Mouse (Mus musculus) embryonic facial prominence, embryonic 15.5 days (tissue): ENCODE measurements at regions not wholly inside any gene's neighbourhood (a gene's known extent, or its start where the extent isn't known, plus 50 kb on each side); places are given as distances from the start of the nearest gene placed in this dataset.

Experiments used
- ATAC-seq: fragments of 200-750 bp; cut with Nextera tagmentation; 2 replicates; pipeline ENCODE4 v1.8.0; 2017; ENCODE audit warnings: low read depth, moderate TSS enrichment; ENCODE audit not compliant: insufficient number of reproducible peaks, low FRiP score, low TSS enrichment
- H3K27ac ChIP-seq: fragments of 300-500 bp; sonication (generic); replicated peaks from 2 replicates; pipeline ENCODE4 v1.5.1; 2015; ENCODE audit warnings: mild to moderate bottlenecking, inconsistent platforms
- H3K27me3 ChIP-seq: fragments of 300-500 bp; sonication (generic); 2 replicates; pipeline ENCODE4 v1.6.1; 2015; ENCODE audit warnings: inconsistent platforms
- H3K36me3 ChIP-seq: fragments of 300-500 bp; sonication (generic); 2 replicates; pipeline ENCODE4 v1.6.1; 2015; ENCODE audit warnings: mild to moderate bottlenecking, inconsistent platforms
- H3K4me1 ChIP-seq: fragments of 300-500 bp; sonication (generic); 2 replicates; pipeline ENCODE4 v1.6.1; 2015; ENCODE audit warnings: inconsistent platforms
- H3K4me2 ChIP-seq: fragments of 300-500 bp; sonication (generic); replicated peaks from 2 replicates; pipeline ENCODE4 v1.6.1; 2015; ENCODE audit warnings: mild to moderate bottlenecking, inconsistent platforms
- H3K4me3 ChIP-seq: fragments of 300-500 bp; sonication (generic); replicated peaks from 2 replicates; pipeline ENCODE4 v1.5.1; 2015; ENCODE audit warnings: mild to moderate bottlenecking, inconsistent platforms
- H3K9ac ChIP-seq: fragments of 300-500 bp; sonication (generic); 2 replicates; pipeline ENCODE4 v1.6.1; 2015; ENCODE audit warnings: inconsistent platforms
- H3K9me3 ChIP-seq: fragments of 300-500 bp; sonication (generic); replicated peaks from 2 replicates; pipeline ENCODE4 v1.6.1; 2016; ENCODE audit warnings: inconsistent platforms
- WGBS: fragments of 180-500 bp; shearing (Covaris S2); methylation state at CpG from one replicate; pipeline ENCODE4 v1.1.7; 2015; 5-methylcytosine and 5-hydroxymethylcytosine counted together

DNA sequence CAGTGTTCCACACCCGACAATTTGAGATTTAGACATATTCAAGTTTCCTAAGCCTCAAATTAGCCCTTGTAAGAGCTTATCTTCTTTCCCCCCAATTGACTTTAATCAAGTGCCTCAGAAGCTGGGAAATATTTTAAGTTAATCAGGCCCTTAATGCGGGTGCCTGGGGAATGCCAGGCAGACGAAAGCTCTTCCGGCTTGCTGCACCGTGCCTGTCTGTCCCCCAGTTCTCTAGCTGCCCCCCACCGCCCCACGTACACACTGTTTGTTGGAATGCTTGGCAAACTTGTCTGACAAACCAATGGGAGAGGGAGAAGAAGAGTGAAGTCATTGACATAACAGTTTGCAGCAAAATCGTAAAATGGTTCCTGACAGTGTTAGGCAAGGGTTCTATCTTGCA is 226.9 kb upstream of the Cdh5 start:
- Histone ChIP-seq H3K4me1 (peaks cover 9% of the 10 kb centered on the region), H3K4me3 (no peak overlapping the region), H3K4me2 (no peak overlapping the region), H3K9me3 (no peaks in the 10 kb centered on the region), H3K27ac (0 out of 2 replicates have a peak overlapping the region, but pooled peaks have one; percentile 6), H3K27me3 (0 out of 2 replicates have a peak, but pooled peaks cover 2% of the 10 kb centered on the region), H3K9ac (no peak overlapping the region), H3K36me3 (no peaks in the 10 kb centered on the region)
- ATAC-seq: 0 out of 2 replicates have a peak, but pooled peaks have one; percentile 31
- WGBS: 35% methylated on average over 8 of the region's 8 CpGs

DNA sequence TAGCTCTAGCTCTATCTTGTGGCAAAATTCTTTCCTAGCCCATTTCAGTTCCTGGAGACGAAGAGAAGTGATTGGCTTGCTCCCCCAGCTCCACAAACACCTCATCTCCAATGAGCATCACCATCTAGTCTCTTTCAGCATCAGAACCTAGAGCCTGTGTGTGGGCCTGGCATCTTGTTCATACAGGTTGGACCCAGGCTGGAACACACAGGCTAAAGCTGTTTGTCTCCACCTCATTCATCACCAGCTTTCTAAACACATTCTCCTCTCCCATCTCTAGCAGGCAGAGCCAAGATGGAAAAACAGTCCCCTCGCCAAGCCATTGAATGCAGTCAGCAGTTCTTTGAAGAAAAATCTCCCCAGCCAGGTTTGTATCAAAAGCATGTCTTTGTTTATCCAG is 221.9 kb upstream of the Cdh5 start:
- 0 out of 2 replicates have a peak, but pooled peaks cover 2% of the 10 kb centered on the region for H3K27me3 ChIP-seq
- no peak overlapping the region for H3K27ac ChIP-seq
- no peaks in the 10 kb centered on the region for H3K36me3 ChIP-seq
- H3K4me1 ChIP-seq: peaks cover 15% of the 10 kb centered on the region
- WGBS: 75% methylated on average over 2 of the region's 2 CpGs
- H3K9me3 ChIP-seq: no peaks in the 10 kb centered on the region
- no peak for ATAC-seq
- no peak overlapping the region for H3K9ac ChIP-seq
- no peak overlapping the region for H3K4me3 ChIP-seq
- no peak overlapping the region for H3K4me2 ChIP-seq

DNA sequence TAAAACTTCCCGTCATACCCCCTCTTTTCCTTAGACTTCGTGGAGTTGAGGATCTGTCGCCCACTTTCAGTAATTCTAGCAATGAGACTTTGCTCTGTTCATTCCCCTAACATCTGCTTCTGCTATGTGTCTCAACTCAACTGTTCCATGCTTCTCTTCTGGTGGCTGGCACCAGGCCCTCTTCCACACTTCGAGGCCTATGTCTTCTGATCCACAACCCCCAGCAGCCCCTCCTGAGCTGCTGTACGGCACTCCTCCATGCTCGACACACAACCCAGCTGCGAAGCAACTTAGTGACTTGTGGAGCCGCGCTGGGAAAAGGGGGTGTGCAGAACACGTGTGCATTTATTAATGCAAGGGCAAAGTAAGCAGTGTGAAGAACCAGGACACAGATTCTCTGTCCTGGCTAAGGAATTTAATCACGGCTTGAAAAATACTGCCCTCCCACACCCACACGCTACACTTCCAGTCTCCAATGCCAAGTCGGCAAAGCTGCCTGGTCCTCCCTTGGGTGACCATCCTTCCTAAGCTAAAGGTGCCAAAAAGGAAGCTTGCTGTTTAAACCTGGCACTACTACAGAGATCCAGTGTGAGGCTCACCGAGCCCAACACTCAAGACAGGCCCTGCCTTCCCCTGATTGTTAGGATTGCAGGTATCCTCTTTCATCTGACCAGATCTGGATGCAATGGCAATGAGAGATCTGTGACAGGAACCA is 220.8 kb upstream of the Cdh5 start:
- H3K4me1 ChIP-seq: peaks cover 15% of the 10 kb centered on the region
- H3K27ac ChIP-seq: peak overlapping the region; percentile 52
- WGBS: 59% methylated on average over 14 of the region's 14 CpGs

DNA sequence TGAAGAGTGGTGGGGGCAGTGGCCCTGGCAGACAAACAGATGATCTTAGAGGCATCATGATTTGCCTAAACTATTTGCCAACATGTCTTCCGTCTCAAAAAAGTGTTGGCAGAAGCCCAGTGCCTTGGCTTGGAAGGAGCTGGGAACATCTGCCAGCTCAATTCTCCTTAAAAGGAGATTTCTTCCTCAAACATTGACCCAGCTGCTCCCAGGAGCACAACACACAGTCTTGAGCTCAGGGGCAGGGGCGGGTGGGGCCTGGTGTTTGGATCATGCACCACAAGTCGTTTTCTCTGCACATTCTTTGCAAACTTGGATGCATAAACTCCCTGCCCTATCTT is 220.3 kb upstream of the Cdh5 start:
- H3K9ac ChIP-seq: no peak overlapping the region
- ATAC-seq: 0 out of 2 replicates have a peak, but pooled peaks have one; percentile 32
- no peaks in the 10 kb centered on the region for H3K36me3 ChIP-seq
- H3K4me2 ChIP-seq: no peak overlapping the region
- H3K27ac ChIP-seq: 0 out of 2 replicates have a peak overlapping the region, but pooled peaks have one; percentile 52
- H3K27me3 ChIP-seq: no peaks in the 10 kb centered on the region
- peaks cover 15% of the 10 kb centered on the region for H3K4me1 ChIP-seq
- H3K9me3 ChIP-seq: no peaks in the 10 kb centered on the region
- WGBS: 34% methylated on average over 3 of the region's 3 CpGs
- no peak overlapping the region for H3K4me3 ChIP-seq

More for the DNA sequence above, 220.8 kb upstream of the Cdh5 start:
- Histone ChIP-seq H3K36me3 (no peaks in the 10 kb centered on the region), H3K9me3 (no peaks in the 10 kb centered on the region), H3K4me2 (no peak overlapping the region), H3K9ac (no peak overlapping the region), H3K27me3 (no peaks in the 10 kb centered on the region), H3K4me3 (no peak overlapping the region)
- peak; percentile 61; the same call in 1 of the 2 replicates for ATAC-seq

DNA sequence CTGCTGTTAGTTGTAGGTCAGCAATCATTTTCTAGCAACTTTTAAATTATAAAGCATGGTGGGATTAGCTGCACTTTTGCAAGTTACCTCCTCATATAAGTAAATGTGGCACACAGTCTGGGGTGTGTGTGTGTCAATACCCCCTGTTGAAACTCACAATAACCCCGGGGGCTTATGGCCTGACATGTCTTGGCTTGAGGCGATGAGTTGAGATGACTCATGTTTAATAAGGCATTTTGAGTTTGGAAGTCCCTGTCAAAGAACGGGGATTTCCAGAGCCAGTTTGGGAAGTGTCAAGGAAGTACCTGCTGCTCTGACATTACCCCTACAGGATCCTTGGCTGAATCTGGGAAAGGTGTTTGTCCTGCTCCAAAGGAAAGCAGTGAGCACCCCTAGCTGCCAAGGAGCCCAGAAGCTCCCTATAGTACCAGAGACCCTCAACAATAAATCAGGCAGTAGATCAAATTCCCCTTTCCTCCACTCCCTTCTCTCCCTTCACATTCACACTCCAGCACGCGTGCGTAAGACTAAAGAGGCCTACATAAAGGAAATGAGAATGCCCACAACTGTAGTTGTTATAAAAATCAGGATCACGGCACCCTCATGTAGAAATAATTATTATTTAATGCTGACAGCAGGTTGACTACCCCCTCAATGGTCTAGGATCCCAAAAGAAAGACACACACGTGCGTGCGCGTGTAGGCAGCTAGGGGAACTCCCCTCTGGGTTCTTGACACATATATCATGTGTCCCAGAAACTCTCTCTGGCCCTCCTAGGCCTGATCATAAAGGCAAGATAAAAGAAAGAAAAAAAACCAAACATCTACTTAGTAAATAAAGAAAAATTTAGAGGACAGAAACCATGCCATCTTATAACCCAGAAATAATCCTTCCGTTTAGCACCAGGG is 216.3 kb upstream of the Cdh5 start:
- WGBS: 85% methylated on average over 12 of the region's 12 CpGs
- H3K4me3 ChIP-seq: no peak overlapping the region

DNA sequence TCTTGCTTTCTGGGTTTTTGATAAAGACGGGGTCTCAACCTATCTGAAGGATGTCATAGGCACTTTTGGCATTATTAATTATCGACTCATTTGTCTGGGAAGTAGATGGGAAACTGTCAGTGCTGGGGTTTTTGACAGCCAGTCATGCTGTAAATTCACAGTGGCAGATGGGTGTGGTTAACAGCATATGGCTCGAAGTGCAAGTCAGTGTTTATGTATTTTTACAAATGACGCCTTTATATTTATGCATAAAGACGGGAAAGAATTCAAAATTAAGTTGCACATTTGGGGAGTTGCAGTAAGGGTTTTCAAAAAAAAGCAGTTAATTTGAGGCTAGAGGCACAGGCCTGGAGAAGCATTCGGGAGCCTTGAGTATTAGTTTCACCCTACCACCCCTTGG is 206.8 kb upstream of the Cdh5 start:
- WGBS: 56% methylated on average over 6 of the region's 6 CpGs
- Histone ChIP-seq H3K36me3 (no peaks in the 10 kb centered on the region), H3K4me2 (no peak overlapping the region), H3K4me1 (peaks cover 9% of the 10 kb centered on the region; the same call in 1 of the 2 replicates), H3K9ac (no peak overlapping the region), H3K27me3 (no peaks in the 10 kb centered on the region), H3K9me3 (no peaks in the 10 kb centered on the region), H3K4me3 (no peak overlapping the region), H3K27ac (no peak overlapping the region)
- ATAC-seq: no peak

More for the DNA sequence above, 216.3 kb upstream of the Cdh5 start:
- no peak overlapping the region for H3K9ac ChIP-seq
- H3K36me3 ChIP-seq: no peaks in the 10 kb centered on the region
- H3K27me3 ChIP-seq: no peaks in the 10 kb centered on the region
- H3K9me3 ChIP-seq: no peaks in the 10 kb centered on the region
- no peak overlapping the region for H3K27ac ChIP-seq
- H3K4me2 ChIP-seq: no peak overlapping the region
- H3K4me1 ChIP-seq: peaks cover 14% of the 10 kb centered on the region
- ATAC-seq: no peak

DNA sequence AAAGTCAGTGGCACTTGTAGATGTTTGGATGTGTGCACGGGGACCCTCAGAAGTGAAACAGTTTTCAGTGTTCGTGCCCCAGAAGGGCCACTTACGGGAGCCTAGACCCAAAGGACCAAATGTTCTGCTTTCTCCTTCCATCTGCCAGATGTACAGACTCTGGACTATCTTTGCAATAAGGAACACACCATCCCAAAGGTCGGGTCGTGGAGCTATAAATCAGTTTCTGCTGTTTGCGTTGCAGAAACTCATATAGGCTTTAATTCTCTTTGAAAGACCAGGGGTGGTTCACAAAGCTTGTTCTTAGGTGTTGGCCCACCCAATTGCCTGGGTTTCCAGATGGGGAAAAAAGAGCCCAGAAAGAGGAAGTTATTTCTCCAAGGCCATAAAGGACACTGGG is 206.3 kb upstream of the Cdh5 start:
- Histone ChIP-seq H3K36me3 (no peaks in the 10 kb centered on the region), H3K4me1 (peaks cover 13% of the 10 kb centered on the region; the same call in 1 of the 2 replicates), H3K27me3 (no peaks in the 10 kb centered on the region), H3K9me3 (no peaks in the 10 kb centered on the region), H3K27ac (no peak overlapping the region), H3K9ac (no peak overlapping the region), H3K4me3 (no peak overlapping the region), H3K4me2 (no peak overlapping the region)
- 84% methylated on average over 6 of the region's 6 CpGs for WGBS
- no peak for ATAC-seq

DNA sequence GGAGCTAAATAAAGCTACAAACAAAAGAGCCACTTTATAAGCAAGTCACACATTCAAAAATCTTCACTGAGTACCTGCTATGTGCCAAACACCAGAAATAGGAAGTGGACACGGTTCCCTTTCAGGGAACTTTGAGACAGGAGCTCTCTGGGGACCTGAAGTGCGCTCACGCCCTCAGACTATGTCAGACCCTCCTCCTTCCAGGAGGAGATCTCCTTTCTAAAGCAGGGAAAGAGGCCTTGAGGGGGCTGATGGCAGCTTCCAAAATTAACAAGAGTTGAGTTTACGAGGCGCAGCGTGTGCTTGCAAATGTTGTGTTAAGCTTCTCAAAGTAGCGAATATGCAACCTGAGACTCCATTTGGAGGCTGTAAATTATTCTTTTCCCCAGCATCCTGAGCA is 204.0 kb upstream of the Cdh5 start:
- no peak for ATAC-seq
- no peak overlapping the region for H3K9ac ChIP-seq
- H3K4me2 ChIP-seq: no peak overlapping the region
- H3K27ac ChIP-seq: no peak overlapping the region
- no peak overlapping the region for H3K4me3 ChIP-seq
- no peaks in the 10 kb centered on the region for H3K36me3 ChIP-seq
- WGBS: 76% methylated on average over 7 of the region's 7 CpGs
- H3K9me3 ChIP-seq: no peaks in the 10 kb centered on the region
- no peaks in the 10 kb centered on the region for H3K27me3 ChIP-seq
- H3K4me1 ChIP-seq: peaks cover 15% of the 10 kb centered on the region; the same call in 1 of the 2 replicates

DNA sequence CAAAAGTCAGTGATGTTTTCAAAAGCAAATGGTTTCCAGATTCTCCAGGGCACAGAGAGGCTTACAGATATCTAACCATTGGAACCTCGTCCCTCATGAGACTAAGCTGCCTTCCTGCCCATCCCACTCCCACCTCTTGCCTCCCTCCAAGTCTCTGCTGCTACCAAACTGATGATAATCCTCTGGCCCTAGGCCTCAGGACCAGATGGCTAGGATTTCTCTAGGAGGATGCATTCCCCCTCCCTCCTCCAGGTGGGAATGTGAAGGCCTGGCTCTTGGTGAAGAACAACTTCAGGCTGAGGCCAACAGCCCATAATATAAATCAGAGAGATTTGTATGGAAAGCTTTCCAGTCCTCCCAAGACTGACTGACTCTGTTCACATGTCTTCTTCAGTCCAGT is 198.9 kb upstream of the Cdh5 start:
- 43% methylated on average over 1 of the region's 1 CpGs for WGBS
- no peak overlapping the region for H3K4me3 ChIP-seq
- H3K4me2 ChIP-seq: no peak overlapping the region
- H3K36me3 ChIP-seq: no peaks in the 10 kb centered on the region
- H3K27ac ChIP-seq: no peak overlapping the region
- peaks cover 13% of the 10 kb centered on the region; the same call in 1 of the 2 replicates for H3K4me1 ChIP-seq
- ATAC-seq: no peak
- H3K27me3 ChIP-seq: no peaks in the 10 kb centered on the region
- no peaks in the 10 kb centered on the region for H3K9me3 ChIP-seq
- H3K9ac ChIP-seq: no peak overlapping the region

DNA sequence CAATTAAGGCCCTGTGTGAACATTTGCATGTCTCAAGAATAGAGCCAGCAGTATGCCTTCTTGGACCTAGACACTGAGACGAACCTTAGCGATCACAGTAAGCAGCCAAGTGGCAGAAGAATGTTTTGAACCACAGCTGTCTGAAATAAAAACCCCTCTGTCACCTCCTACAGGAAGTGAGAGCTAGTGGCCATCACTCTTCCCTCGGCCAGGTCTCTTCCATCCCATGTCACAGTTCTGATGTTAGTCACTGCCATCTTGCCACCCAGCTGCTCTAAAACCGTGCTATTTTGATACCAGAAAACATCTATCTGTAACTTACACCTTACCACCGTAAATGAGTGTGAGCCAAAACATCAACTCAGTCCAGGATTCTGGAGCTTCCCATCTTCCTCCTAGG is 197.8 kb upstream of the Cdh5 start:
- WGBS: 74% methylated on average over 5 of the region's 5 CpGs
- H3K27me3 ChIP-seq: no peaks in the 10 kb centered on the region
- no peak overlapping the region for H3K4me3 ChIP-seq
- H3K4me2 ChIP-seq: no peak overlapping the region
- no peak for ATAC-seq
- no peaks in the 10 kb centered on the region for H3K9me3 ChIP-seq
- no peaks in the 10 kb centered on the region for H3K36me3 ChIP-seq
- H3K4me1 ChIP-seq: peaks cover 8% of the 10 kb centered on the region; the same call in 1 of the 2 replicates
- no peak overlapping the region for H3K9ac ChIP-seq
- no peak overlapping the region for H3K27ac ChIP-seq

DNA sequence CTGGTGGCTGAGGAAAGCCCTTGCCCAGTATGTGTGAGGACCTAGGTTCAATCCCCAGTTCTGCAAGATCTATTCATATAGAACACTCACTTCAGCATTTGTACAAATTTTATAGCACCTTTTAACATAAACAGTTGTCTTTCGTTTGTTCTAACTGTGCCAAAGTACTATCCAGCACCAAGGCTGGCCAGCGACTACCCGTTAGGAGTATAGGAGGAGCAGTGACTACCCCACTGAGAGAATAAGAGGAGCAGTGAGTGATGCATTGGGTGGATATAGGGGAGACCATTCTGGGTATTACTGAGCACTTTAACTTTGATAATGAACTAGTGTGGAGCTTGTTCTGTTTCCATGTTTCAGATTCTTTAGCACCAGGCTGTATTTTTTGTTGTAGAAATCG is 193.8 kb upstream of the Cdh5 start:
- H3K9ac ChIP-seq: no peak overlapping the region
- WGBS: 86% methylated on average over 4 of the region's 4 CpGs
- H3K4me2 ChIP-seq: no peak overlapping the region
- H3K36me3 ChIP-seq: no peaks in the 10 kb centered on the region
- no peaks in the 10 kb centered on the region for H3K27me3 ChIP-seq
- H3K27ac ChIP-seq: no peak overlapping the region
- H3K4me3 ChIP-seq: no peak overlapping the region
- no peaks in the 10 kb centered on the region for H3K4me1 ChIP-seq
- no peak for ATAC-seq
- no peaks in the 10 kb centered on the region for H3K9me3 ChIP-seq
